Mouse (Mus musculus) midbrain, embryonic 10.5 days (tissue): ENCODE measurements around the gene Dnal4. TPM values are rescaled to one million over a fixed set of nuclear protein-coding genes. Genes with fewer than 3 reads are reported as not detected.

Source experiments
- DNase-seq: peaks from one replicate; pipeline ENCODE4 v3.0.0-alpha.2; 2017; ENCODE audit warnings: low spot score
- H3K27ac ChIP-seq: fragments of 300-500 bp; sonication (generic); replicated peaks from 2 replicates; pipeline ENCODE4 v1.5.1; 2016; ENCODE audit warnings: mild to moderate bottlenecking
- H3K27me3 ChIP-seq: fragments of 300-500 bp; sonication (generic); 2 replicates; pipeline ENCODE4 v1.6.1; 2016; ENCODE audit warnings: low read depth, mild to moderate bottlenecking; ENCODE audit not compliant: poor library complexity, severe bottlenecking
- H3K36me3 ChIP-seq: fragments of 300-500 bp; sonication (generic); 2 replicates; pipeline ENCODE4 v1.6.1; 2016; ENCODE audit warnings: mild to moderate bottlenecking, moderate library complexity
- H3K4me1 ChIP-seq: fragments of 300-500 bp; sonication (generic); 2 replicates; pipeline ENCODE4 v1.6.1; 2016
- H3K4me3 ChIP-seq: fragments of 300-500 bp; sonication (generic); 2 replicates; pipeline ENCODE4 v1.5.1; 2016; ENCODE audit warnings: mild to moderate bottlenecking, moderate library complexity
- H3K9me3 ChIP-seq: fragments of 300-500 bp; sonication (generic); replicated peaks from 2 replicates; pipeline ENCODE4 v1.6.1; 2016; ENCODE audit warnings: mild to moderate bottlenecking
- WGBS: fragments of 180-500 bp; shearing (Covaris S2); methylation state at CpG from one replicate; pipeline ENCODE4 v1.1.7; 2016; 5-methylcytosine and 5-hydroxymethylcytosine counted together
- polyA plus RNA-seq: library from polyadenylated mRNA; unstranded; fragments of >200 nt; fragmentation: Nextera tagmentation; extraction: Ambion mirVana; gene quantifications from 2 replicates; pipeline ENCODE4 v1.2.1, GENCODE M21; 2016

Gene Dnal4
- polyA plus RNA-seq, 1 experiment from 2014 or later: 63.9 TPM

DNA sequence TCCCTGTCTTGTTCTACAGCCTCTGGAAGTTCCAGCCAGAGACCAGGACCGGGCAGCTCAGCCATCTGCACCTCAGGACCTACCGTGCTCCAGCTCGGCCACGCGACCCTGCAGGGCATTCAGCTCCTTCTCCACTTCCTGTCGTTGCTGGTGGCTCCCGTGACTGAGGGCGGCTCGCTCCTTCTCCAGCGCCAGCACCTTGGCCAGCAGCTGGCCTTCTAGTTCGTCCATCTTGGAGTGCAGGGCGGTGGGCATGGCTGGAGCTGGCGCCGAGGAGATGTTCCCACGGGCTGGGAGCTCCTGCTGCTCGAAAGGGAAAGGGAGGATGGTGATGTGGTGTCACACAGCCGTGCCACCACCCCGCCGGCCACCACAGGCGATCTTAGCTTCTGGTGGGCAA, 16.5 kb upstream of the Dnal4 start:
- DNase-seq: peak; percentile 28
- peaks cover 48% of the 10 kb centered on the region for H3K27me3 ChIP-seq
- H3K9me3 ChIP-seq: no peaks in the 10 kb centered on the region
- H3K4me3 ChIP-seq: no peak overlapping the region
- peaks cover 40% of the 10 kb centered on the region for H3K4me1 ChIP-seq
- no peak overlapping the region for H3K27ac ChIP-seq
- WGBS: 31% methylated on average over 20 of the region's 20 CpGs
- H3K36me3 ChIP-seq: no peaks in the 10 kb centered on the region

DNA sequence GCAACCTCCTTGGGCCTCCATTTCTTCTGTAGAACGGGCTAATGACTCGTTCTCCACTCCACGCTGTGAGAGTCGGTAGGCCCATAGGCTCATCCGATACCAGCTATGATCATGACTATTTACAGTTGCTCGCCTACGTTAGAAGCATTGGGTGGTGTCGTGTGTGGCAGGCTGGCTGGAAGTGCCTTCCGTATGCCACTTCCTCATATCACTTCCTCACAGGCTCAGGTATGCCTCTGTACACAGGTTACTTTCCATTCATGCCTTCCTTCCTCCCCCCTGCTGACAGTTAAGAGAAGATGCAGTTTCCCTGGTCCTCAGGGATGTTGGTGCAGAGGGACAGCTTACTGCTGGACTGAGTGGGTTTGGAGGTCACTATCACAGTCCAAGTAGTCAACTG, 15.4 kb upstream of the Dnal4 start:
- WGBS: 93% methylated on average over 9 of the region's 9 CpGs
- Histone ChIP-seq H3K27ac (no peak overlapping the region), H3K9me3 (no peaks in the 10 kb centered on the region), H3K4me3 (no peak overlapping the region), H3K36me3 (no peaks in the 10 kb centered on the region), H3K27me3 (peaks cover 48% of the 10 kb centered on the region), H3K4me1 (peaks cover 49% of the 10 kb centered on the region)
- no peak for DNase-seq

- H3K9me3 ChIP-seq: no peaks in the 10 kb centered on the region
- H3K36me3 ChIP-seq: no peaks in the 10 kb centered on the region
- DNase-seq: peak; percentile 54
- peak overlapping the region; percentile 14; the same call in 1 of the 2 replicates for H3K4me3 ChIP-seq
- peaks cover 48% of the 10 kb centered on the region for H3K27me3 ChIP-seq
- WGBS: 18% methylated on average over 19 of the region's 19 CpGs
- H3K27ac ChIP-seq: no peak overlapping the region
- H3K4me1 ChIP-seq: peaks cover 55% of the 10 kb centered on the region
These were observed 14.8 kb upstream of the Dnal4 start for GRCm38 (mm10) chr15:79792455-79792854.

GRCm38 (mm10) chr15:79791502-79791901, 13.9 kb upstream of the Dnal4 start:
- Histone ChIP-seq H3K36me3 (no peaks in the 10 kb centered on the region), H3K27me3 (peaks cover 48% of the 10 kb centered on the region), H3K4me3 (no peak overlapping the region), H3K27ac (no peak overlapping the region), H3K9me3 (no peaks in the 10 kb centered on the region), H3K4me1 (peaks cover 65% of the 10 kb centered on the region)
- DNase-seq: peak; percentile 72
- WGBS: 4% methylated on average over 12 of the region's 12 CpGs

- 83% methylated on average over 6 of the region's 6 CpGs for WGBS
- no peak for DNase-seq
- Histone ChIP-seq H3K4me3 (no peak overlapping the region), H3K9me3 (no peaks in the 10 kb centered on the region), H3K36me3 (no peaks in the 10 kb centered on the region), H3K4me1 (peaks cover 68% of the 10 kb centered on the region), H3K27me3 (peaks cover 48% of the 10 kb centered on the region), H3K27ac (no peak overlapping the region)
These were observed 13.3 kb upstream of the Dnal4 start for GRCm38 (mm10) chr15:79790905-79791304.

DNA sequence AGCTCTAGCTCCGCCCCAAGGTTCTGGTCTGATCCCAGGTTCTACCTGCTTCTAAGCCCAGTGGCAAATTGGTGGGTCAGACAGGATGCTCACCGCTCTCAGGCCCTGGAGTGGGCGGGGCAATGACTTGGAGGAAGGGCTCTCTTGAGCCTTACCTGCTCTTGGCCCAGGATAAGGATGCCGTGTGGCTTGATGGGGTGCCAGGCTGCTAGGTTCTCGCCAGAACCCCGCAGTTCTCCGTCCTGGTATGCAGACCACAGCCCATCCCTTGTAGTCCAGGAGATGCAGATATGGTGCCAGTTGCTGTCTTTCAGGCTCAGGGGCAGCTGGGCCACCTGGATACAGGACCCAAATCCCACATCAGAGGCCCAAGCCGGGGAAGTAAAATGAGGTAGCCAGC, 12.5 kb upstream of the Dnal4 start:
- WGBS: 61% methylated on average over 8 of the region's 8 CpGs
- H3K36me3 ChIP-seq: no peaks in the 10 kb centered on the region
- H3K27me3 ChIP-seq: peaks cover 46% of the 10 kb centered on the region
- no peak for DNase-seq
- no peaks in the 10 kb centered on the region for H3K9me3 ChIP-seq
- no peak overlapping the region for H3K27ac ChIP-seq
- peaks cover 65% of the 10 kb centered on the region for H3K4me1 ChIP-seq
- no peak overlapping the region for H3K4me3 ChIP-seq

DNA sequence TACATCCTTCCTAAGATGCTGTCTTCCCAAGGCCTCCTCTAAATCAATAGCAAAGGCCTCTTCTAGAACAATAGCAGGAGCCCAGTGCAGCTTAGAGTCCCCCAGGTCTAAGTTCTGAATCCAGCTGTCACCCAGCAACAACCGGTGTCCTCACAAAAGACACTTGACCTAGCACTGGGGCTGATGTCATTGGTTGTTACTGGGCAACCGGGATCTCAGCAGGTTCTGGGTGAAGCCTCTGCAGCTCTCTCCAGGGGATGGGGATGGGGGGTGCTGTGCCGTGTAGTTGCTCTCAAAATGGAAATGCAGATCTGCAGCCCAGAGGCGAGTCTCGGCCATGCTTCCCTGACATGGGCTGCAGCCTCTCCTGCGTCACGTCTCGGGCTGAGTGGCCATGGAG, 10.2 kb upstream of the Dnal4 start:
- peaks cover 29% of the 10 kb centered on the region; the same call in 1 of the 2 replicates for H3K27me3 ChIP-seq
- peak overlapping the region; percentile 70 for H3K27ac ChIP-seq
- peaks cover 60% of the 10 kb centered on the region for H3K4me1 ChIP-seq
- peak; percentile 28 for DNase-seq
- no peak overlapping the region for H3K4me3 ChIP-seq
- no peaks in the 10 kb centered on the region for H3K9me3 ChIP-seq
- WGBS: 54% methylated on average over 8 of the region's 8 CpGs
- no peaks in the 10 kb centered on the region for H3K36me3 ChIP-seq

- Histone ChIP-seq H3K9me3 (no peaks in the 10 kb centered on the region), H3K4me1 (peaks cover 42% of the 10 kb centered on the region), H3K36me3 (no peaks in the 10 kb centered on the region), H3K27ac (no peak overlapping the region), H3K27me3 (peaks cover 3% of the 10 kb centered on the region; the same call in 1 of the 2 replicates), H3K4me3 (no peak overlapping the region)
- no peak for DNase-seq
- 66% methylated on average over 1 of the region's 1 CpGs for WGBS
These were observed 7.4 kb upstream of the Dnal4 start for GRCm38 (mm10) chr15:79785056-79785455.

DNA sequence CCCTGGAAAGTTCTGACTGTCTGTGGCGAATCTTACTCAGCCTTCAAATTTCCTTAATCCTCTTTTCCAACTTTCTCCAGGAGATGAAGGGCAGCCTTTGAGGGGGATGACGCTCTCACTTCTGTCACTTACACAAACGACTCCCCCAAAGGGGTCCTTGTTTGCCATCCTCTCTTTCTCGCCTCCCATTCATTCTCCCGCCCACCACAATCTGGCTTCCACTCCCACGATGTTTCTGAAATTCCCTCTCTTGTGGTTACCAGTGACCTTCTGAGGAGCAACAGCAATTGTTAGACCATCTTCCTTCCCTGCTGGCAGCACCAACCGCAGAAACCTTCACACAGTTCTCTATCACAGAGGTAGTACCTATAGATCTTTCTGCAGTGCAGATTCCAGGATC, 2.0 kb downstream of the Dnal4 start:
- Histone ChIP-seq H3K36me3 (no peaks in the 10 kb centered on the region), H3K4me1 (peaks cover 28% of the 10 kb centered on the region), H3K9me3 (no peaks in the 10 kb centered on the region), H3K27me3 (no peaks in the 10 kb centered on the region), H3K27ac (no peak overlapping the region), H3K4me3 (no peak overlapping the region)
- WGBS: 64% methylated on average over 7 of the region's 7 CpGs
- no peak for DNase-seq

DNA sequence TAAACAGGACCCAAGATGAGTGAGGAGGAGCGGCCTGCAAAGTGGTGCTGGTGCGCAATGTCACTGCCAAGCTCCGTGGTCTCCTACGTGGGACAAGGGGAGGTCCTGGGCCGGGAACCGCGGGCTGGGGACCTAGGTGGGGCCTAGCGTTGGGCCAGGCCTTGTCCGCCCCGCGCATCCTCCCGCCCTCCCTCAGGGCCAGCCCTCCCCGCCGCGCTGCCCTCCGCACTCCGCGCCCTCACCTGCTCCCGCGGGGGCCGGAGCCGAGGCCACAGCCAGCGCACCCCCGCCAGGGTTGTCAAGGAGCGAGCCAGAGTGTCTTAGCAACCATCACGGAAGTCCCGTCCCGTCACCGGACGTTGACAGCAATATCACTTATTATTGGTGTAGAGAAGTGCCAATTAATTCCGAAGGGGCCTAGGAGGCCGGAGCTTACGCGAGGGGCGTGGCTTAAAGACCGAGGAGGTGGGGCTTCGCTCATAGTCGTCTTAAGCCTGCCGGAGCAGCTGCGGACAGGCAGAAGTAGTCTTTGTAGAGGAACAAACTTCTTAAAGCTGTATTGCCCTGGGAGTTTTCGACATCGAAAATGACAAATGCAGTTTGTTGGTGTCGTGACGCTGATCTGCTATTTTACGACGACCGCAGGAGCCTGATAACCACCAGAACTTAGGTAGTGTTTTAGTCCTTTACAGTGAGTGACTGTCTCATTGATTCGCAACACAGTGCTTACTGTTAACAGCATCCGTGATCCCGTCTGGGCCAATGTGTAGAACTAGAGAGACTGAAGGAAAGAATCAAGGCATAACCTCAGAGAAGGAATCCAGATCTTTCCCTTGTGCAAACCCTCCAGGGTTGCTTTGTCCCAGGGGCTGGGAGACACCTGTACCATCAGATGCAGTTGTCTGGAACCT, 3.3 kb downstream of the Dnal4 start:
- under 1% methylated on average over 48 of the region's 50 CpGs for WGBS
- Histone ChIP-seq H3K36me3 (no peaks in the 10 kb centered on the region), H3K9me3 (no peaks in the 10 kb centered on the region), H3K27ac (peak overlapping the region; percentile 87), H3K4me1 (peaks cover 29% of the 10 kb centered on the region), H3K27me3 (no peaks in the 10 kb centered on the region), H3K4me3 (peak overlapping the region; percentile 69)
- DNase-seq: peak; percentile 95

DNA sequence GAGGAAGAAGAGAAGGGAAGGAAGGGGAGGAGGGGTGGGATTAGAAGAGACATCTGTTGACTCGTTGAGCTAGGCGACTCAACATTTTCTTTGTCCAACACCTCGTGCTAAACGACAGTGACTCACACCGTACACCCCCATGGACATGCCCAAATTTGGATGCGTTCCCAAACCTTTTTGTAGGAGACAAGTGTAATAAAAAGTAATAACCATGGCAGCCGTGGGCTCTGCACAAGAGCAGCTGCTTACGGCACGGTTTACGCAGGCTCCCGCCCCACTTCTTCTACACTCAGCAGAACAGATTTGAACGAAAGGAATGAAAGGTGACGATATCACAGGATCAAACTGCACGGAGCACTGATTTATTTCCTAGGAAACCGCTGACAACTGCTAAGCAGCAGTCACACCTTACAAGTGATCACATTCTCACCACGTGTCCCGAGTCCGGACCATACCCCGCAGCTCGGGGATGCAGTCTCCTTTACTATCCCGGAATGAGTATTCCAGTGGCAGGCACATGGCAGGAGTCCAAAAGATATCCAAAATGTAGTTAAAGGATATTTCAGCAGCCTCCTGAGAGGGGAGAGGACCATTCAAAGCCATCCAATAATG, 6.9 kb downstream of the Dnal4 start:
- H3K4me1 ChIP-seq: peaks cover 32% of the 10 kb centered on the region
- DNase-seq: no peak
- H3K27ac ChIP-seq: no peak overlapping the region
- no peaks in the 10 kb centered on the region for H3K27me3 ChIP-seq
- no peak overlapping the region for H3K4me3 ChIP-seq
- no peaks in the 10 kb centered on the region for H3K9me3 ChIP-seq
- H3K36me3 ChIP-seq: no peaks in the 10 kb centered on the region
- WGBS: 89% methylated on average over 21 of the region's 21 CpGs

- Histone ChIP-seq H3K4me3 (no peak overlapping the region), H3K27ac (no peak overlapping the region), H3K4me1 (peaks cover 15% of the 10 kb centered on the region), H3K27me3 (no peaks in the 10 kb centered on the region), H3K9me3 (no peaks in the 10 kb centered on the region), H3K36me3 (peaks cover 21% of the 10 kb centered on the region)
- no peak for DNase-seq
- WGBS: 72% methylated on average over 6 of the region's 6 CpGs
These were observed 9.3 kb downstream of the Dnal4 start for GRCm38 (mm10) chr15:79768302-79768701.

GRCm38 (mm10) chr15:79767327-79767961, 10.2 kb downstream of the Dnal4 start:
- Histone ChIP-seq H3K4me3 (no peak overlapping the region), H3K9me3 (no peaks in the 10 kb centered on the region), H3K36me3 (peaks cover 30% of the 10 kb centered on the region), H3K27me3 (no peaks in the 10 kb centered on the region), H3K4me1 (peaks cover 8% of the 10 kb centered on the region; the same call in 1 of the 2 replicates), H3K27ac (no peak overlapping the region)
- no peak for DNase-seq
- 92% methylated on average over 16 of the region's 16 CpGs for WGBS
